Mouse (Mus musculus): ENCODE data around the gene Atrnl1. TPM values are rescaled to one million over a fixed set of nuclear protein-coding genes. Genes with fewer than 3 reads are reported as not detected.

The Atrnl1 gene
- polyA plus RNA-seq, 1 experiment from 2014 or later: 11.6 TPM

DNA sequence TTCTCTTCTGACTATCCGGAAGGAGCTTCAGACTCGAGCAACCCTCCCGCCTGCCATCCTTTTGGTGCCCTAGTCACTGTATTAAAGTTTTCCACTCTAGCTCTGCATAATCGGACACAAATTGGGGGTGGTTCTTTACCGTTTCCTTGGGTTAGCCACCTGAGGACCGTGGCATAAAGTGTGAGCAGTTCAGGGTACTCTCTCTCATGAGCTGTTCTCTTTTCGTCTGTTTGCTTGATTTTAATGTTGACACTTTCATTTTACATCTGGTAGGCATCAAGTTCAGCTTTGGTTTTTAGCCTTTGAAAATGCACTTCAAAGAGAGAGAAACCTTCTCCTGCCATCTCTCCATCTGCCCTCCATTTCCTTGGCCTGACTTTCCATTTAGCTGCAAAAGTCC is 484.9 kb downstream of the Atrnl1 start:
- H3K27me3 ChIP-seq (ENCODE audit: control insufficient read depth, insufficient read depth, low read length): no peaks in the 10 kb centered on the region
- H3K9me3 ChIP-seq (ENCODE audit: control insufficient read depth, low read length): no peaks in the 10 kb centered on the region
- H3K4me1 ChIP-seq (ENCODE audit: control insufficient read depth, insufficient read depth, low read length): no peaks in the 10 kb centered on the region
- H3K4me2 ChIP-seq (ENCODE audit: low read length): no peak overlapping the region
- no peaks in the 10 kb centered on the region for H3K36me3 ChIP-seq (ENCODE audit: control insufficient read depth, insufficient read depth, low read length)
- H3K4me3 ChIP-seq (replicated peaks; ENCODE audit: low read depth, low read length): no peak overlapping the region
- DNase-seq (no peak), ATAC-seq (ENCODE audit: low FRiP score, low TSS enrichment) (no peak)
- no peak overlapping the region for H3K9ac ChIP-seq (replicated peaks; ENCODE audit: low read length)
- no peak overlapping the region for H3K27ac ChIP-seq (replicated peaks; ENCODE audit: low read depth, low read length)
- WGBS: 84% methylated on average over 7 of the region's 7 CpGs

DNA sequence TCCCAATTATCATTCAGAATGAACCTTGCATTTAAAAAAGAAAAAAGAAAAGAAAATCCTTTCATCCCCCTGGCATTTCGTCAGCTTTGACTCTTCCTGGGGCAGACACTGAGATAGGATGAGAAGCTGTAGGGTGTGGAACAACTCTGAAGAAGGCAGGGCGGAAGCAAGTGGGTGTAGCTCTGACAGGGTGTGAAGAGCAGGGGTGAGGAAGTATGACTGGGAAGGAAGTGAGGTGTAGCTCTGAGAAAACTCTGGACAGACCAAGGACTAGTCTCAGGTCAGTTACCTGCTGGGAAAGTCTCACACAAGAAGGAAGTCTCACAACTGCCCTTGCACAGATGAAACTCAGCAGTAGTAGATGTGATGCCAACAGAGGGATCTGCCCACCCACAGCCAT is 486.4 kb downstream of the Atrnl1 start:
- Histone ChIP-seq H3K9ac (replicated peaks; ENCODE audit: low read length) (no peak overlapping the region), H3K4me1 (ENCODE audit: control insufficient read depth, insufficient read depth, low read length) (no peaks in the 10 kb centered on the region), H3K4me2 (ENCODE audit: low read length) (no peak overlapping the region), H3K27ac (replicated peaks; ENCODE audit: low read depth, low read length) (no peak overlapping the region), H3K4me3 (replicated peaks; ENCODE audit: low read depth, low read length) (no peak overlapping the region), H3K27me3 (ENCODE audit: control insufficient read depth, insufficient read depth, low read length) (no peaks in the 10 kb centered on the region), H3K9me3 (ENCODE audit: control insufficient read depth, low read length) (no peaks in the 10 kb centered on the region), H3K36me3 (ENCODE audit: control insufficient read depth, insufficient read depth, low read length) (no peaks in the 10 kb centered on the region)
- 82% methylated on average over 2 of the region's 2 CpGs for WGBS
- DNase-seq: no peak
- ATAC-seq (ENCODE audit: low FRiP score, low TSS enrichment): no peak

DNA sequence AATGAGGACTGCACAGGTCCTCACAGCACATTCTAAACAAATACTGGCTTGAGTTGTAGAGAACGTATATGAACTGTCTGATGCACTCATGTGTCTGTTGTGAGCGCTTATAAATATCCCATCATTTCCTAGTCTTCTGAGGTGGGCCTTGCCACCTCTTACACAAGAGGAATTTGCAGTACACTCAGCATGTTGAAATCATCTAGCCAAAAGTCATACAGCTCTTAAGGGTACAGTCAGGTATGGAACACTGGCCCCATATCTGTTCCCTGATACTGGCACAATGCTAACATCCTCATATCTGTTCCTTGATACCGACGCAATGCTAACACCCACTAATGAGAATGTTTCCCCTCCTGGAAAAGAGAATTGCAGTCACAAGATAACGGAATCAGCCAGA is 488.7 kb downstream of the Atrnl1 start:
- DNase-seq (no peak), ATAC-seq (ENCODE audit: low FRiP score, low TSS enrichment) (no peak)
- no peaks in the 10 kb centered on the region for H3K9me3 ChIP-seq (ENCODE audit: control insufficient read depth, low read length)
- H3K4me1 ChIP-seq (ENCODE audit: control insufficient read depth, insufficient read depth, low read length): no peaks in the 10 kb centered on the region
- H3K27ac ChIP-seq (replicated peaks; ENCODE audit: low read depth, low read length): no peak overlapping the region
- no peaks in the 10 kb centered on the region for H3K27me3 ChIP-seq (ENCODE audit: control insufficient read depth, insufficient read depth, low read length)
- no peak overlapping the region for H3K9ac ChIP-seq (replicated peaks; ENCODE audit: low read length)
- H3K4me2 ChIP-seq (ENCODE audit: low read length): no peak overlapping the region
- H3K36me3 ChIP-seq (ENCODE audit: control insufficient read depth, insufficient read depth, low read length): no peaks in the 10 kb centered on the region
- 96% methylated on average over 5 of the region's 5 CpGs for WGBS
- H3K4me3 ChIP-seq (replicated peaks; ENCODE audit: low read depth, low read length): no peak overlapping the region

DNA sequence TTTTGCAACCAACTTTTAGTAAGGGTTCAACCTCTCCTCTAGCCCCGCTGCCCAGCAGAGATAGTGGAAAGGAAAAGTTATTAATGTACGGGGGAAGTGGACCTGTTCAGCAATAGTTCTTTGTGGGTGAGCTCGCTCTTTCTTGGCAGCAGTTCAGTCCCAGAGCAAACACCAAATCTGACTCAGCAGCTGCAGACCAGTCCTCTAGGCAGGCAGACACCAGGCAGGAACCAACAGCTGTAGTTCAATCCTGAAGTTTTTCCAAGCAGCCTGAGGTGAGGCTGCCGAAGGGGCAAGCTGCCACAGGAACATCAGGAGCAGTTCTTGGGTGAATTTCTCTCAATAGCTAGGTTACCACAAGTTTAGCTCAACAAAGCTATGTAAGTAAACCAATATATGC is 489.5 kb downstream of the Atrnl1 start:
- no peaks in the 10 kb centered on the region for H3K36me3 ChIP-seq (ENCODE audit: control insufficient read depth, insufficient read depth, low read length)
- DNase-seq (no peak), ATAC-seq (ENCODE audit: low FRiP score, low TSS enrichment) (no peak)
- H3K4me2 ChIP-seq (ENCODE audit: low read length): no peak overlapping the region
- no peaks in the 10 kb centered on the region for H3K9me3 ChIP-seq (ENCODE audit: control insufficient read depth, low read length)
- H3K4me3 ChIP-seq (replicated peaks; ENCODE audit: low read depth, low read length): no peak overlapping the region
- 91% methylated on average over 4 of the region's 4 CpGs for WGBS
- no peak overlapping the region for H3K27ac ChIP-seq (replicated peaks; ENCODE audit: low read depth, low read length)
- no peak overlapping the region for H3K9ac ChIP-seq (replicated peaks; ENCODE audit: low read length)
- H3K27me3 ChIP-seq (ENCODE audit: control insufficient read depth, insufficient read depth, low read length): no peaks in the 10 kb centered on the region
- no peaks in the 10 kb centered on the region for H3K4me1 ChIP-seq (ENCODE audit: control insufficient read depth, insufficient read depth, low read length)

DNA sequence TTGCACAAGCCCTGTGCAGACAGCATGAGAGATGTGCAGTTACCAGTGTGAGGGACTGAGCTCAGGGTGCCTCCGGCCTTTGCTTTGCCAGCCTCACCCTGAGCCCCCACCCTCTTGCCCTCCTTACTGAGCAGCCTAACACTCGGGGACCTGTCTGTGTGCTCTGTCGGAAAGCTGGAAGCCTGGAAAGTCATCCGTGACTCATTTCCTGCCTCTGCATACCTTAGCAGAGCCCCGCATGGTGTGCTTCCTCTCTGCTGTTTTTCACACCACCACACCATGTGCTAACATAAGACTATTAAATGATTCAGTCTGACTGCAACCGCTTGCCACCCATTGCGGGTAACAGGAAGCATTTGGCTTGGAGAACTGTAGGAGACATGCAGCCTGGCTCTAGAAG is 493.7 kb downstream of the Atrnl1 start:
- no peak overlapping the region for H3K4me3 ChIP-seq (replicated peaks; ENCODE audit: low read depth, low read length)
- H3K4me1 ChIP-seq (ENCODE audit: control insufficient read depth, insufficient read depth, low read length): peaks cover 13% of the 10 kb centered on the region
- H3K9ac ChIP-seq (replicated peaks; ENCODE audit: low read length): no peak overlapping the region
- ATAC-seq (ENCODE audit: low FRiP score, low TSS enrichment): no peak
- DNase-seq: no peak
- no peaks in the 10 kb centered on the region for H3K36me3 ChIP-seq (ENCODE audit: control insufficient read depth, insufficient read depth, low read length)
- 79% methylated on average over 7 of the region's 7 CpGs for WGBS
- H3K27ac ChIP-seq (replicated peaks; ENCODE audit: low read depth, low read length): no peak overlapping the region
- no peak overlapping the region for H3K4me2 ChIP-seq (ENCODE audit: low read length)
- H3K9me3 ChIP-seq (ENCODE audit: control insufficient read depth, low read length): no peaks in the 10 kb centered on the region
- H3K27me3 ChIP-seq (ENCODE audit: control insufficient read depth, insufficient read depth, low read length): no peaks in the 10 kb centered on the region

DNA sequence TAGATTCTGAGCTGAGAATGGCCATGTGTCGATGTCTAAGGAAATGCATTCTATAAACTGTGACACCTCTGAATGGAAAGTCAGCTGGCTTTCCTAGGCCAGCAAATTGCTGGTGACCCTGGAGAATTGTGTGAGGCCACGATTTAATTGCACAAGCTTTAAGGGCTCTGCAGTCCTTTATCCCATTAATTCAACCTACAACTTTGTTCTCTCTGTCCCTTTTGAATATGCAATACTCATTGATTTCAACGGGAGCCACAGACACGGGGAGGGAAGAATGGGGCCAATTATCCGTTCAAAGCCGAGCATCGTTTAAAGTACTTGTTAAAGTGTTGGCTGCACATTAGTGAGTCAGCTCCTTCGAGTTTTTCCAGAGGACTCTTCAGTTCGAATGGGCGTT is 496.8 kb downstream of the Atrnl1 start:
- Histone ChIP-seq H3K9ac (replicated peaks; ENCODE audit: low read length) (no peak overlapping the region), H3K27ac (replicated peaks; ENCODE audit: low read depth, low read length) (no peak overlapping the region), H3K36me3 (ENCODE audit: control insufficient read depth, insufficient read depth, low read length) (no peaks in the 10 kb centered on the region), H3K27me3 (ENCODE audit: control insufficient read depth, insufficient read depth, low read length) (no peaks in the 10 kb centered on the region), H3K4me2 (ENCODE audit: low read length) (no peak overlapping the region), H3K9me3 (ENCODE audit: control insufficient read depth, low read length) (no peaks in the 10 kb centered on the region), H3K4me3 (replicated peaks; ENCODE audit: low read depth, low read length) (no peak overlapping the region), H3K4me1 (ENCODE audit: control insufficient read depth, insufficient read depth, low read length) (peaks cover 16% of the 10 kb centered on the region)
- ATAC-seq (ENCODE audit: low FRiP score, low TSS enrichment) (no peak), DNase-seq (peak; percentile 63)
- WGBS: 24% methylated on average over 10 of the region's 10 CpGs

DNA sequence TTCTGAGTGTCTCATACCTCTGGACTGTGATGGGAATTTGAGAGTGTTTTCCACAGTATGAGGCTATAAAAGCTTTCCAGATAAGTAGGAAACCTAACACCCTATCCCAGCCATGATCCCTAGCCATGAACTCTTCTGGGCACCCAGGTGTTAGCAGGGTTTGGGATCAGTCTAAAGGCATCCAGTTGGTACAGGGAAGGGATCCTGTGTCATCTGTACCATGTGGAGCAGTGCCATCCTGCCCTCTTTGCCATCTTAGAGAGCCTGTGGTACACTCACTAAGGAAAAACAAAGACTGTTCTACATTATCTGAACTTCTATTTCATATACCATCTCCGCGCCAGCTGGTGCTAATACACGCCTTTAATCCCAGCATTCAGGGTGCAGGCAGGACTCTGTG is 499.7 kb downstream of the Atrnl1 start:
- H3K9ac ChIP-seq (replicated peaks; ENCODE audit: low read length): no peak overlapping the region
- H3K9me3 ChIP-seq (ENCODE audit: control insufficient read depth, low read length): no peaks in the 10 kb centered on the region
- WGBS: 97% methylated on average over 3 of the region's 3 CpGs
- ATAC-seq (ENCODE audit: low FRiP score, low TSS enrichment): no peak
- H3K27ac ChIP-seq (replicated peaks; ENCODE audit: low read depth, low read length): no peak overlapping the region
- no peak overlapping the region for H3K4me2 ChIP-seq (ENCODE audit: low read length)
- no peak for DNase-seq
- H3K27me3 ChIP-seq (ENCODE audit: control insufficient read depth, insufficient read depth, low read length): no peaks in the 10 kb centered on the region
- H3K36me3 ChIP-seq (ENCODE audit: control insufficient read depth, insufficient read depth, low read length): no peaks in the 10 kb centered on the region
- H3K4me1 ChIP-seq (ENCODE audit: control insufficient read depth, insufficient read depth, low read length): peaks cover 16% of the 10 kb centered on the region
- H3K4me3 ChIP-seq (replicated peaks; ENCODE audit: low read depth, low read length): no peak overlapping the region

DNA sequence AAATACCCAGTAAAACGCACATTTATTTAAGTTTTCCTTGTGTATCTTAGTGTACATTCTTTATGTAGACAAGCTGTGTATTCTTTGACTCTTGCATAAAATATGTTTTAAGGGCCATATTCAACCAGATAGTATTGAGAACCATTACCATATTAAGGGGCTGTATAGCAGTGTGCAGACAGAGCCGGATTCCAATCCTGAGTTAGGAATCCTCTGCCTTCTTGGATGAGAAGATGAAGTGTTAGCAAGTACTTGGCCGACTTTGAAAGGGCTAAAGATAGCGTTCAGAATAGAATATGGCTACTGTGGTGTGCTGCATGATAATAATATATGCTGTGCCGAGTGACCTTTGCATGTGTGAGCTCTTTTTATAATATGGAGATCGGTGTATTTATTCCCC is 500.5 kb downstream of the Atrnl1 start:
- WGBS: 89% methylated on average over 6 of the region's 6 CpGs
- H3K36me3 ChIP-seq (ENCODE audit: control insufficient read depth, insufficient read depth, low read length): no peaks in the 10 kb centered on the region

DNA sequence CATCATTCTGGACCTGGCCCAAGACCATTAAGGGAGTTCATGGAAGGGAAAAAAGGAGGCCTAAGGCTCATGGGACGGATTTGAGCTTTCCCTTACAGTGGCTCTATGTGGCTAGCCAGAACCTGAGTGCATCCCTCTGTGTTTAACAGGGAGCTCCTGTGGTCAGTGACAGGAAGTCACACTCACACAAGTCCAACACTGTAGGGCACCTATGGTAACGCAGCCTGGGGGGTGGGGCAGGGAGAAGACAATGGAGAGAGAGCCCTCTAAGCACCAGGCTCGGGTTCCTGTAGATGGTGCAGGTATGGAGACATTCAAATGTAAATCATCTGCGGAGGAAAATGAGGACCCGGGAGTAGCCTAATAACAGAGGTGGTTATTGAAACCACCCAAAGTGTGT is 501.3 kb downstream of the Atrnl1 start:
- Histone ChIP-seq H3K4me1 (ENCODE audit: control insufficient read depth, insufficient read depth, low read length) (peaks cover 12% of the 10 kb centered on the region), H3K27ac (replicated peaks; ENCODE audit: low read depth, low read length) (no peak overlapping the region), H3K27me3 (ENCODE audit: control insufficient read depth, insufficient read depth, low read length) (no peaks in the 10 kb centered on the region), H3K4me3 (replicated peaks; ENCODE audit: low read depth, low read length) (no peak overlapping the region), H3K9ac (replicated peaks; ENCODE audit: low read length) (no peak overlapping the region), H3K4me2 (ENCODE audit: low read length) (no peak overlapping the region), H3K36me3 (ENCODE audit: control insufficient read depth, insufficient read depth, low read length) (no peaks in the 10 kb centered on the region), H3K9me3 (ENCODE audit: control insufficient read depth, low read length) (no peaks in the 10 kb centered on the region)
- WGBS: 39% methylated on average over 5 of the region's 5 CpGs
- ATAC-seq (ENCODE audit: low FRiP score, low TSS enrichment): no peak
- DNase-seq: no peak

More for the DNA sequence above, 500.5 kb downstream of the Atrnl1 start:
- Histone ChIP-seq H3K4me2 (ENCODE audit: low read length) (no peak overlapping the region), H3K4me3 (replicated peaks; ENCODE audit: low read depth, low read length) (no peak overlapping the region), H3K27me3 (ENCODE audit: control insufficient read depth, insufficient read depth, low read length) (no peaks in the 10 kb centered on the region), H3K4me1 (ENCODE audit: control insufficient read depth, insufficient read depth, low read length) (peaks cover 16% of the 10 kb centered on the region), H3K9me3 (ENCODE audit: control insufficient read depth, low read length) (no peaks in the 10 kb centered on the region), H3K9ac (replicated peaks; ENCODE audit: low read length) (no peak overlapping the region), H3K27ac (replicated peaks; ENCODE audit: low read depth, low read length) (no peak overlapping the region)
- DNase-seq (no peak), ATAC-seq (ENCODE audit: low FRiP score, low TSS enrichment) (no peak)
